8 mouse cellular contexts compared by ENCODE assay signal in the genomic region with DNA sequence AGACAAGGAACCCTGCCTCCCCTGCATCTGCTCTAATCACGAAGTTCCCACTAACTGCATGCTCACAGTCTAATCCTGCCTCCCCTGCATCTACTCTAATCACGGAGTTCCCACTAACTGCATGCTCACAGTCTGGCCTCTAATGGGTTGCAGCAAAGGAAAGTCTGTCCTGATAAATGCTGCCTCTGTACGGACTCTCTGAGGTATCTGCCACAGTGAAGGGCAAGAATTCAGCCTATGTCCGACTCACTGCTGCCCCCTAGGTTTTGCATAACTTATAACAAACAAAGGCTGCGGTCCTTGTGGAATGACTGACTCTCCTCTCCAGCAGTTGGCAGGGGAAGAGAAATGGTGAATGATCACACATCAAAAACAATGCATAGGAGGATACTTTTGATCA. TPM values are rescaled to one million over a fixed set of nuclear protein-coding genes. Genes with fewer than 3 reads are reported as not detected.
A peak's percentile ranks its signal among the peaks of the same experiment; 100 is the strongest.
DNase-seq lines count a peak whose midpoint lies in the region; ATAC-seq and TF ChIP-seq lines count a peak whose summit lies in the region.

No protein-coding gene starts in this region.

- H3K4me2 ChIP-seq in liver, embryonic 11.5 days: no peak overlapping the region
- no peak overlapping the region for H3K4me2 ChIP-seq in heart, embryonic 15.5 days
- H3K4me2 ChIP-seq in liver, postnatal 0 days (ENCODE audit: low read depth, low read length): no peak overlapping the region

- TF ChIP-seq POLR2A in liver, adult 2 months (IDR thresholded peaks at IDR 0.05; ENCODE audit: extremely low read depth, insufficient read depth, low read length): no peak

- peak; percentile 30; the same call in 1 of the 2 replicates for TF ChIP-seq CTCF in liver, adult 2 months (IDR thresholded peaks at IDR 0.05; ENCODE audit: low read depth, low read length)
- TF ChIP-seq CTCF in liver, postnatal 0 days (IDR thresholded peaks at IDR 0.05; ENCODE audit: low read depth): peak; percentile 68

- no peaks in the 10 kb centered on the region for H3K79me2 ChIP-seq in liver, adult 2 months (ENCODE audit: control insufficient read depth, insufficient read depth, low read length)

- no peak for ATAC-seq in liver, embryonic 11.5 days (replicated peaks; ENCODE audit: low FRiP score)
- ATAC-seq in heart, embryonic 15.5 days (replicated peaks; ENCODE audit: insufficient number of reproducible peaks, insufficient read depth, low FRiP score, low read depth): peak; percentile 50; the same call in 1 of the 2 replicates
- no peak for ATAC-seq in liver, postnatal 0 days
- no peak for ATAC-seq in monocyte, adult 5-6 weeks (replicated peaks; ENCODE audit: insufficient number of reproducible peaks, low FRiP score, low TSS enrichment, poor library complexity, severe bottlenecking)

- peak; percentile 38 for DNase-seq in adrenal gland, postnatal 10 days
- DNase-seq in adrenal gland, adult 8-10 months: no peak
- DNase-seq in liver, adult 2 months (ENCODE audit: extremely low read depth, low read depth, low spot score): peak; percentile 24
- no peak for DNase-seq in liver, embryonic 11.5 days (ENCODE audit: low spot score)
- DNase-seq in brain, embryonic 18.5 days (ENCODE audit: low read depth, low spot score): peak; percentile 16
- DNase-seq in liver, postnatal 0 days: peak; percentile 30

- H3K4me1 ChIP-seq in liver, adult 2 months (ENCODE audit: control insufficient read depth, insufficient read depth, low read length): no peaks in the 10 kb centered on the region
- H3K4me1 ChIP-seq in liver, embryonic 11.5 days (replicated peaks; ENCODE audit: control insufficient read depth, insufficient read depth, low read length): no peaks in the 10 kb centered on the region
- peaks cover 3% of the 10 kb centered on the region; the same call in 1 of the 2 replicates for H3K4me1 ChIP-seq in heart, embryonic 15.5 days (replicated peaks)
- no peaks in the 10 kb centered on the region for H3K4me1 ChIP-seq in liver, postnatal 0 days (ENCODE audit: insufficient read depth)

- H3K9me3 ChIP-seq in liver, embryonic 11.5 days (ENCODE audit: control insufficient read depth, low read length): no peaks in the 10 kb centered on the region
- no peaks in the 10 kb centered on the region for H3K9me3 ChIP-seq in heart, embryonic 15.5 days (replicated peaks)
- H3K9me3 ChIP-seq in liver, postnatal 0 days (ENCODE audit: low read length): no peaks in the 10 kb centered on the region

- peaks cover 25% of the 10 kb centered on the region for H3K36me3 ChIP-seq in liver, adult 2 months (ENCODE audit: control insufficient read depth, insufficient read depth, low read length)
- H3K36me3 ChIP-seq in liver, embryonic 11.5 days (ENCODE audit: control insufficient read depth, insufficient read depth, low read length): peaks cover 28% of the 10 kb centered on the region
- peaks cover 57% of the 10 kb centered on the region for H3K36me3 ChIP-seq in heart, embryonic 15.5 days
- peaks cover 74% of the 10 kb centered on the region for H3K36me3 ChIP-seq in liver, postnatal 0 days (replicated peaks; ENCODE audit: insufficient read depth, low read length)

- H3K4me3 ChIP-seq in liver, adult 2 months (ENCODE audit: insufficient read depth, low read depth, low read length): no peak overlapping the region
- no peak overlapping the region for H3K4me3 ChIP-seq in liver, embryonic 11.5 days (ENCODE audit: low read depth, low read length)
- no peak overlapping the region for H3K4me3 ChIP-seq in heart, embryonic 15.5 days
- H3K4me3 ChIP-seq in liver, postnatal 0 days (ENCODE audit: low read depth, low read length): no peak overlapping the region

- H3K27ac ChIP-seq in liver, adult 2 months (replicated peaks; ENCODE audit: insufficient read depth, low read depth, low read length): no peak overlapping the region
- H3K27ac ChIP-seq in liver, embryonic 11.5 days (ENCODE audit: low read depth, low read length): no peak overlapping the region
- H3K27ac ChIP-seq in heart, embryonic 15.5 days: no peak overlapping the region
- no peak overlapping the region for H3K27ac ChIP-seq in liver, postnatal 0 days (ENCODE audit: low read depth)

- no peak overlapping the region for H3K9ac ChIP-seq in liver, adult 2 months (ENCODE audit: low read depth, low read length)
- H3K9ac ChIP-seq in liver, embryonic 11.5 days (ENCODE audit: low read depth, low read length): no peak overlapping the region
- H3K9ac ChIP-seq in heart, embryonic 15.5 days: no peak overlapping the region
- H3K9ac ChIP-seq in liver, postnatal 0 days (replicated peaks): no peak overlapping the region

- TF ChIP-seq EP300 in liver, postnatal 0 days (IDR thresholded peaks at IDR 0.05; ENCODE audit: low read depth): no peak

- WGBS in liver, adult 2 months: 55% methylated on average over 5 of the region's 5 CpGs
- 46% methylated on average over 5 of the region's 5 CpGs for WGBS in liver, embryonic 11.5 days
- WGBS in heart, embryonic 15.5 days: 20% methylated on average over 5 of the region's 5 CpGs
- WGBS in liver, postnatal 0 days (ENCODE audit: insufficient replicate concordance): 44% methylated on average over 5 of the region's 5 CpGs

- H3K27me3 ChIP-seq in liver, adult 2 months (ENCODE audit: control insufficient read depth, insufficient read depth, low read length): no peaks in the 10 kb centered on the region
- no peaks in the 10 kb centered on the region for H3K27me3 ChIP-seq in liver, embryonic 11.5 days (replicated peaks; ENCODE audit: control insufficient read depth, insufficient read depth, low read length)
- no peaks in the 10 kb centered on the region for H3K27me3 ChIP-seq in heart, embryonic 15.5 days
- H3K27me3 ChIP-seq in liver, postnatal 0 days (ENCODE audit: insufficient read depth, low read length): no peaks in the 10 kb centered on the region

RNA-seq across cellular contexts. Expression of gene Pfkm, which starts 37.1 kb away (rescaled TPM):
- total RNA-seq in adrenal gland, postnatal 10 days (2021): 100 to 1,000 TPM in 1 of 2 experiments, 10 to 100 TPM in 1; 77.0 to 168 TPM
- total RNA-seq in adrenal gland, adult 8-10 months (2022): 100 to 1,000 TPM in 2 of 4 experiments, 10 to 100 TPM in 2; 73.8 to 119 (median 95.8) TPM
- total RNA-seq in liver, adult 2 months (2014; rRNA removed): 9.4 and 10.5 TPM in 2 replicates
- 10.8 and 12.3 TPM in 2 replicates for polyA plus RNA-seq in liver, adult 2 months (2012; rRNA removed)
- polyA plus RNA-seq in liver, embryonic 11.5 days (2014; fragmentation: Nextera tagmentation; extraction: Ambion mirVana): 37.2 and 42.5 TPM in 2 replicates
- 119 and 127 TPM in 2 replicates for polyA plus RNA-seq in heart, embryonic 15.5 days (2015; fragmentation: Nextera tagmentation; extraction: Ambion mirVana)
- polyA plus RNA-seq in liver, postnatal 0 days (2015; fragmentation: Nextera tagmentation; extraction: Ambion mirVana): 9.1 and 9.2 TPM in 2 replicates
- total RNA-seq in monocyte, adult 5-6 weeks (2017): 2.6 to 3.4 TPM (median 3.3 TPM) in 3 replicates

RNA-seq across cellular contexts. Expression of gene Senp1, which starts 38.3 kb away (rescaled TPM):
- total RNA-seq in adrenal gland, postnatal 10 days (2021): 10 to 100 TPM; 17.2 to 22.8 TPM
- total RNA-seq in adrenal gland, adult 8-10 months (2022): 10 to 100 TPM; 17.8 to 24.9 (median 20.1) TPM
- 4.4 TPM in 2 replicates for total RNA-seq in liver, adult 2 months (2014; rRNA removed)
- polyA plus RNA-seq in liver, adult 2 months (2012; rRNA removed): 2.2 and 3.7 TPM in 2 replicates
- polyA plus RNA-seq in liver, embryonic 11.5 days (2014; fragmentation: Nextera tagmentation; extraction: Ambion mirVana): 37.9 and 38.6 TPM in 2 replicates
- polyA plus RNA-seq in heart, embryonic 15.5 days (2015; fragmentation: Nextera tagmentation; extraction: Ambion mirVana): 16.7 and 19.0 TPM in 2 replicates
- 4.7 and 6.7 TPM in 2 replicates for polyA plus RNA-seq in liver, postnatal 0 days (2015; fragmentation: Nextera tagmentation; extraction: Ambion mirVana)
- 39.4 to 66.2 TPM (median 59.8 TPM) in 3 replicates for total RNA-seq in monocyte, adult 5-6 weeks (2017)

RNA-seq across cellular contexts. Expression of gene Col2a1, which starts 50.8 kb away (rescaled TPM):
- total RNA-seq in adrenal gland, postnatal 10 days (2021): 10 to 100 TPM in 1 of 2 experiments, under 1 TPM in 1; 0.33 to 17.3 TPM
- under 1 TPM in 1 of 4 experiments, not detected in 3; 0.28 TPM for total RNA-seq in adrenal gland, adult 8-10 months (2022)
- not detected in 2 replicates for total RNA-seq in liver, adult 2 months (2014; rRNA removed)
- not detected in 2 replicates for polyA plus RNA-seq in liver, adult 2 months (2012; rRNA removed)
- polyA plus RNA-seq in liver, embryonic 11.5 days (2014; fragmentation: Nextera tagmentation; extraction: Ambion mirVana): 6.5 and 7.0 TPM in 2 replicates
- polyA plus RNA-seq in heart, embryonic 15.5 days (2015; fragmentation: Nextera tagmentation; extraction: Ambion mirVana): 8.3 and 35.1 TPM in 2 replicates
- polyA plus RNA-seq in liver, postnatal 0 days (2015; fragmentation: Nextera tagmentation; extraction: Ambion mirVana): 0.12 TPM in 1 of 2 replicates, not detected in the other
- total RNA-seq in monocyte, adult 5-6 weeks (2017): 1.1 TPM in 1 of 3 replicates, not detected in the others

Comparison
In these comparisons a context has a peak if more than half of its experiments do, and no peak if none do; other contexts are left out.
1. DNase-seq: peak in adrenal gland, postnatal 10 days (single experiment), liver, adult 2 months (single experiment), brain, embryonic 18.5 days (single experiment) and liver, postnatal 0 days (single experiment); none in adrenal gland, adult 8-10 months (single experiment) and liver, embryonic 11.5 days (single experiment).